Mouse (Mus musculus) C2C12 (cell line): ENCODE data around the gene Mlip. TPM values are rescaled to one million over a fixed set of nuclear protein-coding genes. Genes with fewer than 3 reads are reported as not detected.

Experiments
- H3K27me3 ChIP-seq: one replicate; pipeline ENCODE4 v1.6.1; 2011; ENCODE audit not compliant: control insufficient read depth, insufficient read depth, insufficient read length
- H3K36me3 ChIP-seq: one replicate; pipeline ENCODE4 v1.6.1; 2011; ENCODE audit not compliant: control insufficient read depth, insufficient read depth
- H3K4me3 ChIP-seq: one replicate; pipeline ENCODE4 v1.5.1; 2011; ENCODE audit warnings: mild to moderate bottlenecking, control low read depth; ENCODE audit not compliant: poor library complexity, insufficient read depth, severe bottlenecking
- H3K79me2 ChIP-seq: one replicate; pipeline ENCODE4 v1.6.1; 2011; ENCODE audit not compliant: control insufficient read depth, insufficient read depth
- H3K79me3 ChIP-seq: one replicate; pipeline ENCODE4 v1.6.1; 2011; ENCODE audit warnings: low read depth, control low read depth
- H3ac ChIP-seq: one replicate; pipeline ENCODE3; 2011; ENCODE audit warnings: low read depth; ENCODE audit not compliant: control insufficient read depth, insufficient read length
- CEBPB ChIP-seq: IDR thresholded peaks from one replicate; pipeline ENCODE4 v1.6.1; 2011; ENCODE audit warnings: low read depth, mild to moderate bottlenecking, control low read depth, moderate library complexity
- CTCF ChIP-seq: IDR thresholded peaks from one replicate; pipeline ENCODE4 v1.5.1; 2011; ENCODE audit not compliant: control insufficient read depth, insufficient read depth, insufficient read length
- FOSL1 ChIP-seq: IDR thresholded peaks from one replicate; pipeline ENCODE4 v1.8.0; 2011; ENCODE audit warnings: mild to moderate bottlenecking, low read length; ENCODE audit not compliant: poor library complexity, insufficient read depth, severe bottlenecking
- MAX ChIP-seq: IDR thresholded peaks from one replicate; pipeline ENCODE4 v1.6.1; 2011; ENCODE audit warnings: mild to moderate bottlenecking, control low read depth
- MYOD1 ChIP-seq: IDR thresholded peaks from one replicate; pipeline ENCODE4 v1.6.1; 2011; ENCODE audit warnings: low read depth; ENCODE audit not compliant: control insufficient read depth, insufficient read length
- MYOG ChIP-seq: IDR thresholded peaks from one replicate; pipeline ENCODE4 v1.6.1; 2011; ENCODE audit not compliant: control insufficient read depth, insufficient read length; ENCODE audit errors: extremely low read depth
- USF1 ChIP-seq: IDR thresholded peaks from one replicate; pipeline ENCODE4 v1.6.1; 2011; ENCODE audit warnings: low read depth, mild to moderate bottlenecking, control low read depth, moderate library complexity
- long read RNA-seq, 2 experiments: library from polyadenylated mRNA; unstranded; transcript quantifications; one replicate each; pipeline ENCODE4 v2.0.0; 2019 to 2020
- polyA plus RNA-seq: library from polyadenylated mRNA; unstranded; fragments of >200 nt; fragmentation: generic; extraction: Trizol; gene quantifications from one replicate; pipeline ENCODE4 v1.2.1, GENCODE M21; 2012; ENCODE audit warnings: missing spikeins

Mlip gene
- polyA plus RNA-seq: 0.02 TPM
- long read RNA-seq, experiment 1: 0 reads
- long read RNA-seq, experiment 2: 0 reads

DNA sequence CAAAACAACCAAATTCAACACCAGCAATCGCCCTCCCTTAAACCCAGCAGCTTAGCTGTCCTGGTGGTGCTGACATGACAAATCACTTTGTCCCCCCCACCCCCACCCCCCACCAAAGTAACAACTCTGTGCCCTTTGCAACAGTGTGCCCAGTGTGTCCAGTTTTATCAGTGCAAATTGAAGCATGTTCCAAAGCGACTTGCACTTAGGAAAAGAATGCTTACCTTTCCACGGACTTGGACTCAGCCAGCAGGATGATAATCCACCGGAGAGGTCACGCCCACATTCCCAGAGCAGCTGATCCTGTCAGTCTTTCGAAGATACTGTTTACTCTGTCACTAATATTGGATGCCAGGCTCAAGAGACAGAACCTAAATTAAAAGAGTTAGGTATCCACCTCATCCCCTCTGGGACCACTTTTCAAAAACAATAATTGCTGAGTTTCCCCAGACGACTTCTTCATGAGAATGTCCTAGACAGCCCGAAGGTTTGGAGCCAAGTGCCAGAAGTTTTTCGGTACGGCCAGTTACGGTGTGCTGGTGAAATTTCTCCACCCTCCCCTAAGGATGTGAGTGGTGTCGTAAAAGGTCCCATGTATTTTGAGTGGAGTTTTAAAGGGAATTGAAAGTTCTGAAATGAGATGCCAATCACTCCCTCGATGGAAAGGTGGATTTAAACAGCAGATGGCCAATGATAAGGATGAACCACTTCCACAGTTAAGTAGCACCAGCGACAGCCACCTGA, at the start of gene Mlip:
TSS of gene Mlip (minus strand) at position 538 of the 744 bp plus-strand sequence.
- Histone ChIP-seq H3K79me2 (no peaks in the 10 kb centered on the region), H3ac (no peak within 1 kb of the TSS), H3K27me3 (no peaks in the 10 kb centered on the region), H3K79me3 (no peaks in the 10 kb centered on the region), H3K4me3 (no peak within 1 kb of the TSS), H3K36me3 (no peaks in the 10 kb centered on the region)
- TF ChIP-seq MAX (no peak), MYOD1 (peak; percentile 82)

DNA sequence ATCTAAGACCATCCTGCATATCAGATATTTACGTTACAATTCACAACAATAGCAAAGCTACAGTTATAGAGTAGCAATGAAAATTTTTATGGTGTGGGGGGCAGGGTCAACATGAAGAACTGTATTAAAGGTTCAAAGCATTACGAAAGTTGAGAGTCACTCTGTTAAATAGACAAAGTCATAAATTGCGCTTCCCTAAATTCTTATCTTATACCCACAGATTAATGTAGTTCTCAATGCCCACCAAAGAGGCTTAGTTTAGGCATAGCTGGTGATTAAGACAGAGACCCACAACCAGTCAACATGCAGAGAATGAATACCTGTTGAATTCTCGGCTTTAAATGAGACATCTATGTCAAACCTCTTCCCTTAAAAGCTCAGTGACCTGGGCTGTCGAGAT, 47.0 kb upstream of the Mlip start:
- Histone ChIP-seq H3ac (no peak overlapping the region), H3K4me3 (no peak overlapping the region), H3K36me3 (no peaks in the 10 kb centered on the region), H3K79me2 (no peaks in the 10 kb centered on the region), H3K27me3 (no peaks in the 10 kb centered on the region), H3K79me3 (no peaks in the 10 kb centered on the region)
- TF ChIP-seq USF1 (no peak), CTCF (no peak), MAX (no peak), FOSL1 (no peak), MYOD1 (no peak), CEBPB (no peak), MYOG (no peak)

DNA sequence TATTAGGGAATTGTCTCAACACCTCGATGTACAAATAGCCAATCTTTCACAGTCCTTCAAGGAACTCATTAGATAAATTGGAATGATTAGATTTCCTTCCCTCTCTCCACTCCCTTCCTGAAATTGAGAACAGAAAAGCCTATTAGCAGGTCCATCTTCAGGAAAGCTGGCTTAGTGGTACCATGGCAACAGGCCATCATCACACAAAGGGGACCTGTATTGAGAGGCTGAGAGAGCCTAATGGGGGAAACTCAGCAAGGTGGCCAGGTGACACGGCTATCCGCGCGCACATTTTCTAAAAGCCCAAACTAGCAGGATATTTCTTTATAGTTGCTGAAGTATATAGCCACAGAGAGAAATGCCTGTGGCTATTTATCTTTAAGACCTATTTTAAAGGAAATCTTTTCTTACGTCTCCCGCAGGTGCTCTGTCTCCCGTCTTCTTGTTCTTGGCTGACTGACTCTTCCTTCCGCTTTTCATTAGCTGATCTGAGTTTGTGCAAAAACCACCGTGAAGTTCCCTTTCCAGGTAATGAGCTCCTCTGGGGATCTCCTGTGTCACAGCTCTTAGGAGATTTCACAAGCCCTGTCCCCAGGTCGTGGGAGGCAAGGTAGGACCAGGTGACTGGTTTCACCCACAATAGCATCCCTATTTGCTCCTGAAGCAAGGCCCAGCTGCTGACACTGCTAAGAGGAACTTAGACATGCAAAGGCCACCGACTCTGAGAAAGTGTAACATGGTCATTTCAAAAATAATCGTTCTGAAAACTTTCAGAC, 46.3 kb upstream of the Mlip start:
- Histone ChIP-seq H3K36me3 (no peaks in the 10 kb centered on the region), H3K4me3 (no peak overlapping the region), H3K79me3 (no peaks in the 10 kb centered on the region), H3K79me2 (no peaks in the 10 kb centered on the region), H3K27me3 (no peaks in the 10 kb centered on the region), H3ac (no peak overlapping the region)
- TF ChIP-seq CTCF: no peak
- no peak for TF ChIP-seq MYOD1
- TF ChIP-seq MYOG: no peak
- TF ChIP-seq CEBPB: no peak
- no peak for TF ChIP-seq MAX
- no peak for TF ChIP-seq USF1
- no peak for TF ChIP-seq FOSL1

DNA sequence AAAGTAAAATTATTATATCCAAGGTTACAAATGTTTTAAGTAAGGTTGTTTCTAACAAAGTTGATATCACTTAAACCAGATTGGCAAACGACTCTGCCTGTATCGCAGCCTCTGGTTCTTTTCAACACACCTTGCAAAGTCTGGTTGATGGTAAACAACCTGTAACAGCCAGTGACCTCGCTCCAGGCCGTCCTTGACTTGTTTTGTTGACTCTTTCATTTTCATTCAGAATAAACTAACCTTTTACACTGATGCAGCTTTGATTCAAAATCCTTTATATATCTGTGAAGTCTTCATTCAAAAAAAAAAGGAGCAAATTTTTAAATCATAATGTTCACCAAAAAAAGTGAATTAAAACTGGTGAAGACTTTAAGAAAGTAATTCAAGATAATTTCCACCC, 44.3 kb upstream of the Mlip start:
- H3ac ChIP-seq: no peak overlapping the region
- H3K27me3 ChIP-seq: no peaks in the 10 kb centered on the region
- TF ChIP-seq MYOG (no peak), MYOD1 (no peak), USF1 (no peak), CTCF (no peak), MAX (no peak), FOSL1 (no peak), CEBPB (no peak)
- no peaks in the 10 kb centered on the region for H3K79me2 ChIP-seq
- no peak overlapping the region for H3K4me3 ChIP-seq
- H3K36me3 ChIP-seq: no peaks in the 10 kb centered on the region
- no peaks in the 10 kb centered on the region for H3K79me3 ChIP-seq

DNA sequence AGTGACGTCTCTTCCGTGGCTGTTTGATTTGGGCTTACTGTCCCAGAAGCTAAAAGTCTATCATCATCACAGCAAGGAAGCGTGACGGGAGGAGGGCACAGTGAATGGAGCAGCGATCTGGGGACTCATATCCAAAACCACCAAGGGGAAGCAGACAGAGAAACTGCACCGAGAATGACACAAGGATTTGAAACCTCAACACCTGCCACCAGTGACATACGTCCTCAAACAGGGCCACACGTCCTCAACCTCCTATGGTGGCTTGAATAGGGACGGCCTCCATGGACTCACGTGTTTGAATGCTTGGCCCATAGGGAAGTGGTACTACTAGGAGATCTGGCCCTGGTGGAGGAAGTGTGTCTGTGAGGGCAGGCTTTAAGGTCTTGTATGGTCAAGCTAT, 38.5 kb upstream of the Mlip start:
- no peak for TF ChIP-seq MAX
- TF ChIP-seq USF1: no peak
- TF ChIP-seq MYOD1: no peak
- TF ChIP-seq FOSL1: no peak
- TF ChIP-seq CTCF: no peak
- Histone ChIP-seq H3K79me2 (no peaks in the 10 kb centered on the region), H3K36me3 (no peaks in the 10 kb centered on the region), H3K79me3 (no peaks in the 10 kb centered on the region), H3ac (no peak overlapping the region), H3K4me3 (no peak overlapping the region), H3K27me3 (no peaks in the 10 kb centered on the region)

DNA sequence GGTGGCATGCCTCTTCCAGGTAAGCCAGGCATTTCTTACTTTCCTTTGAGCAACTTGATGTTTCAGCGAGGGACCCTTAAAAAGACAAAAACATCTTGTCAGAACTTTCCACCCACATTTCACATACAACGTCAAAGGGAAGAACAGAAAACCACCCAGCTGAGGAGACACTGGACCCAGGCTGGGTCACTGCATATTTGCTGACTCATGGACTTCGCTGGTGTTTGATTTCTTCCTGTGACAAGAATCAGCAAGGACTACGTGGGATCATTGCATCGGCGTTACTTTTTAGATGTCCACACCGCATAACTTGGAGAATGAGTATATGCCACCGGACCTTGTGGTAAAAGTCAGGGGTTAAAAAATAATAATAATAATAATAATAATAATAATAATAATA, 36.2 kb upstream of the Mlip start:
- no peak for TF ChIP-seq FOSL1
- TF ChIP-seq CEBPB: no peak
- TF ChIP-seq CTCF: no peak
- TF ChIP-seq USF1: no peak
- TF ChIP-seq MYOG: no peak
- no peak for TF ChIP-seq MYOD1
- no peak for TF ChIP-seq MAX
- H3K36me3 ChIP-seq: no peaks in the 10 kb centered on the region
- H3ac ChIP-seq: no peak overlapping the region
- H3K79me3 ChIP-seq: no peaks in the 10 kb centered on the region
- no peaks in the 10 kb centered on the region for H3K27me3 ChIP-seq
- H3K79me2 ChIP-seq: no peaks in the 10 kb centered on the region
- no peak overlapping the region for H3K4me3 ChIP-seq
